Mouse (Mus musculus): ENCODE results near the gene Dact1.

Gene Dact1

DNA sequence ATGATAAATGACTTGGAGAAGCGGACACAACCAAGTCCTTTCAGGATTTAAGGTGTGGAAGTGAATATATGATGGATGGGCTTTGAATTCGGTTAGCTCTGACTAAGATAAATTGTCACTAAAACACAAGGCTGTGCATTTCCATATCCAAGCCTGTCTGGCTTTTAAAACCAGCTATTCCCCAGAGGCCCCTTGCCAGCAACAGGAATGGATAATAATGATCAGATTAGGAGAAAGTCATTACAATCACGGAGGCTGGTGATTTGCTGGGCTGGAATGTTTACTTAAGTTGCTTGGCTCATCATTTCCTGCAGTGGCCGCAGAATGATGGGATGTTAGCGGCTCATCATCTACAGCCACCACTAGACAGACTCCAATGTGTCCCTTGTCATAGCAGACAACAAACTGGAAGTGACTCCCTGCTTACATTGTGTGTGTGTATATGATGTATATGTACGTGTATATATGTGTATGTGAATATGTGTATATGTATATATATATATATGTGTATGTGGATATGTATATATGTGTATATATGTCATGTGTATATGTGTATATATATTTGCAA is 28.3 kb downstream of the Dact1 start:
- no peak for DNase-seq (ENCODE audit: low spot score)

DNA sequence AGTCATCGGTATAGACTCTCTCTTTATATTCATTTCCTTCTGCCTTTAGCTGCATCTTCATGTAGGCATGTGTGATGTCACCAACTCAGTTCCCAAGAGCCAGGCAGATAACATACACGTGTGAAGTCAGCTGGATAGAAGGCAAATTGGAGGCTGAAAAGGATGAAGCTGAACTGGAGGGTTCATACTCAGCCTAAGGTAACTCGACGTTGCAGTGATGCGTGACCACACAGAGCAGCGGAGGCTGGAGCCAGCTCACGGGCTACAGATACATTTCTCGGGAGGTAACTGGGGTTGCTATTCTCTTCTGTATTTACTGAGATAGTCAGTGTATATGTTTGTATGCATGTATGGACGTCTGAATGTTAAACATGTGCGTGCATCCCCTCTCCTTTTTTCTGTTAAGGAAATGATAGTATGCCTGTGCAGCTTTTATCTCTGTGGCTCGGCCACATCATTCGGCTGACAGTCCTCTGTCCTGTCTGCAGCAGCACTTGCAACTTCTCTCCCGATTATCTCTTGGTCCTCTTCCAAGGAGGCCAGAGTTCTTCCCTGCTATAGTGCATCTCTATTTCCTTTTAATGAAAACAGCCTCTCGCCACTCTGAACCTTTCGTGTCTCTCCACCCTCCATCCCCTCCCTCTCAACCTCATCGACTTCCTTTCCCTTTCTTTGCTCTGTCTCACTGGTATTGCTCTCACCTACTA is 29.6 kb downstream of the Dact1 start:
- no peak for DNase-seq (ENCODE audit: low spot score)

DNA sequence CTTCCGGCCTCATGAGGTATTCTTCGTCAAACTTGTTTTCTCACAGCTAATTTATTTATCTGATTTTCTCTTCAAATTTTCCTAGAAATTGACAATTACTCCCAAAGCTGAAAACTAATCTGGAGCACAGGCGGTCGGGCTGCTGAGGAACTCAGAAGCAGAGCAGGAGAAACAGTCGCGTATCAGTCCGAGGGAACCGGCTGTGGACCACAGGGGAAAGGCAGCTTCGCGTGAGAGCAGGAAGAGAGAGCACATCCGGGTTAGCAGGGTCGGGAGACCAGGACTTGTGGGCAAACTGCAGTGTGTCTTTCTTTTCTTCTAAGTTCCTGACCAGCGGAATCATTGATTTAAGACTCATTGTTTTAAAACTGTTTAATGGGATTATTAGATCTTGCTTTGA is 32.7 kb downstream of the Dact1 start:
- DNase-seq (ENCODE audit: low spot score): peak; percentile 17

DNA sequence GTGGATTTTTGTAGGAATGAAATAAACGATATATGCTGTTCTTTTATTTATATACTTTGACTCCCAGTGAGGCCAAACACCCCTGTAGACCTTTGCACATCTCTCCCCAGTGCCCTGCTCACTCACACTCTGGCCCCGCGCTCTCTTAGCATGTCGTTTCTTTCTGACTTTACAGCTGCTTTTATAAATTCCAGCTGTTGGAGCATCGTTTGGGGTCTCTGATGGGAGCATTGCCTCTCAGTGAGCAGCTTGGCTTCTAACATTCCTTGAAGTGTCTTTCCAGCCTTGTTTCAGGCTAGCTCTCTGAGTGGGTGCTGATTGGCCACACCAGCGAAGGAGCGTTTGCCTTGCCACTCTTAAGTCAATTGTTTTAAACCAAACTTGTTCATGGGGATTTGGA is 35.8 kb downstream of the Dact1 start:
- no peak for DNase-seq (ENCODE audit: low spot score)

DNA sequence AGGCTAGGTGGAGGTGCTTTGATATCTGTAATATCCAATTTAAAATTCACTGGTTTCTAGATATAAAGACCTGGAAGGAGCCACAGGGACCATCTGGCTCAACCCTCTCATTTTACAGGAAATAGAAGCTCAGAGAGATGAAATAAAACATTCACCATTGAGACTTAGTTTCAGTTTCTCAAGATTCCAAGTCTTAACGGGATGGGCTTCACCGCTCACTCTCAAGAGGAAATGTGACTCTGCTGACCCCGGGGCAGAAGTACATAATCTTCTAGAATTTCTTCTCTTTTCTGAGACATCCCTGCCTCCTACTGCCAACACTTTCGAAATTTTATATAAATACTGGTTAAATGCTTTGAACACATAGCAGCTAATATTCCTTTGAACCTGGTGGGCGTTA is 36.4 kb downstream of the Dact1 start:
- DNase-seq (ENCODE audit: low spot score): no peak

DNA sequence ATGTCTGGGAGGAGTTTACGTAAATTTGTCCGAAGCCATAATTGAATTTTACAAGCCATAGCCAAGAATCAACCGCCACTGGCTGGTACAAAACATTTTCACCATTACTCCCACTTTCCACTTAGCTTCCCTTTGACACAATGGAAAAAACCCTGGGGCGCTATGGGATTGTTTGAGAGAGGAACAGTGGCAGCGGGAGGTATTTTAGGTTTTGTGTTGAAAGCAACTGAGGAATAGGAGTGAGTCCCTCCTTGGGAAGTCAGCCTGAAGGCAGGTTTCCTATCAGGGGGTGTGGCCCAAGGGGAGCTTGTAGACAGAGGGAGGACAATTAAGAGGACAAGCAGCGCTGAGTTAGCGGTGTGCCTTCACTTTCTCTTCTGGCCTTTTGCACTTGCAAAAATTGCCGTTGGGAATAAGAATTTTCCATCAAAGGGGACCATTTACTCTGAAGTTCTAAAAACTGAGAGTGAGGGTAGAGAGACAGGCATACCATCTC is 38.8 kb downstream of the Dact1 start:
- no peak for DNase-seq (ENCODE audit: low spot score)

DNA sequence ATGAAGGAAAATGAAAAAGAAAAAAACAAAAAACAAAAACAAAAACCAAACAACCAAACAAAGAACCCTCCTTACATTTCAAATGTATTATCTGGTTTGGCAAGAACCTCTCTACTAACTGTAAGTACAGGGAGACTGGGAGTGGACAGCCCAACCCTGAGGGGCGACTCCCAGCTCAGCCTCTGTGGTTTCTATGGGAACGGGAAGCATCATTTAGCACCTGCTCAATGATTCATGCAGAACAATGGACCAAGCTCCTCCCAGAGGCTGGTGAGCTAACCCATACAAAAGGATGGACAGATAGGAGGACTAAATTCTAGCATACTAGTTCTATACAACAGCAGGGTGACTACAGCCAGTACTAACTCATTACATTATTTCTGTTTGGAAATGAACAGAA is 40.4 kb downstream of the Dact1 start:
- no peak for DNase-seq (ENCODE audit: low spot score)

DNA sequence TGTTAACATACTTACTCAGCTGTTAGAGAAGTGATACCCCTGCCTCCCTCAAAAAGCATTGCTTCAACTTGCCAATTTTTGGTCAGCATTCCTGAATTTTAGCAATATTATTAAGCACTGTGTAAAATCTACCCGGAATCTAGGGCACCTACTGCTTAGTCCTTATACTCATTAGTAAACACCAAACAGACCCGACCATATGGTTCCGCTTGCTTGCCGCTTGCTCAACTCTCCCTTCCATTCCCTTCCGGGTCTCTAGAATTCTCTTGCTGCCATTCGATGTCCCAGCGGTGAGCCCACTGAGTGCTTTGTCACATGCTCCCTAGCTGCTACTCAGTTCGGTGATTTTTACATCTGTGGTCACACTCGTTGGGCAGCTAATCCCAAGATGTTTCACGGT is 45.0 kb downstream of the Dact1 start:
- DNase-seq (ENCODE audit: low spot score): no peak

DNA sequence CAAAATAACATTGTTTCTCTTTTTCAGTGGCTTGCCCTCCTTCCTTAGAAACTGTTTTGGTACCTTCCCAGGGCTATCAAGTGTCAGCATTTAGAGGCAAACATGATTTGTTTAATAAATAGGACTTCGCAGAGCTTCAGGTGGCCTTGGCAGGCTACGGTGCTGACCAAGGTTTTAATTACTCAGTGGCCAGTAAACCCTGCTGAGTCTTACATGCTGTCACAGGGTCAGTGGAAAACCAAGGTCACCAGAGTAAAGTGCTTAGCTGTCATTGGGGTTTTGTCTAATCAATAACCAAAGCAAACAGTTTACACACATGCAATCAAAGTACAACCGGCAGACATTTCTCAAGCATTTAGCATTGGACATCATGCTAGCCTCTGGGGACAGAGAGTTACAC is 45.4 kb downstream of the Dact1 start:
- no peak for DNase-seq (ENCODE audit: low spot score)

DNA sequence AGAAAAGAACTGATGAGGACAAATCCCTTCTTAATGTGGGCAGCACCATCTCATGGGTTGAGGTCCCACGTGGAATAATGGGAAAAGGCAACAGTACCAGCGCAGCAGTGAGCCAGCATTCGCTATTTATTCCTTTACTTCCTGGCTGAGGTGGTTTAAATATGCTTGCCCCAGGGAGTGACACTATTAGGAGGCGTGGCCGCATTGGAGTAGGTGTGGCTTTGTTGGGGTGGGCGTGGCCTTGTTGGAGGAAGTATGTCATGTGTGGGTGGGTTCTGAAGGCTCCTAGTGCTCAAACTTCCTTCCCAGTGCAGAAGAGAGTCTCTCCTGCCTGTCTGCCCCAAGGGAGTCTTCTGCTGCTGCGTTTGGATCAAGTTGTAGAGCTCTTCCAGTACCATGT is 51.9 kb downstream of the Dact1 start:
- DNase-seq (ENCODE audit: low spot score): no peak

DNA sequence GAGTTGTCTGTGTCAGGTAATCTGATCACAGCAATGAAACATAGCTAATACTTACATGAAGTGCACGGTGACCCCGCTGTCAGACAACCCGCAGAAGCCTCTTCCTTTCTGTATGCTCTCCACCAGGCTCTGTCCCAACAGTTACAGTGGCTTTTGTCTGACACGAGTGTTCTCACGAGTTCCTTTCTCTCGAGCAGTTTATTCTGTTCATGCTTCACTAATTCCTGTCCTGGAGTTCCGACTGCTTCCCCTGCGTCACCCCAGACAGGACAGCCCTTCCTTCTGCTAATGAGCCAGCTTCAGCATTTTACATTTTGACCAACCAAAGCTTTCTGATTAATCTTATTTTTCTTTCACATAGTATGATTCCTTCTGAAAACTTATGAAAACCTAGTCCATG is 52.7 kb downstream of the Dact1 start:
- DNase-seq (ENCODE audit: low spot score): no peak

DNA sequence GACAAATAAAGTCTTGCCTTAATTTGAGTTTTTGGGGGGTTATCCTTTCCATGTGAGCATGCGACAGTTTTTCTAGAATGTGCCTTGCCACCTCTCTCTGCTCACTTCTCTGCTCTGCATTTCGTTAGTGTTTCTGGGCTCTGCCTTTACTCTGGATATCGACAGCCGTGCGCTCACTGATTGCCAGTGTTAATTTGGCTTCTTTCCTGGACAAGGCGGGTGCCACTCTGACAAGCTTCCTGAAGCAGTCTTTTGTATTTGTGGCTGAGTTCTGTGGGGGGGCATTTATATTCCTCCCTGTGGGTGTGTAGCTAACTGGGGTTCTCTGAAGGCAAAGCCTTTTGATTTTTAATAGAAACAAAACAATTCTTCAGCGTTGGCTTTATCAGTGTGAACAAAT is 54.4 kb downstream of the Dact1 start:
- no peak for DNase-seq (ENCODE audit: low spot score)

DNA sequence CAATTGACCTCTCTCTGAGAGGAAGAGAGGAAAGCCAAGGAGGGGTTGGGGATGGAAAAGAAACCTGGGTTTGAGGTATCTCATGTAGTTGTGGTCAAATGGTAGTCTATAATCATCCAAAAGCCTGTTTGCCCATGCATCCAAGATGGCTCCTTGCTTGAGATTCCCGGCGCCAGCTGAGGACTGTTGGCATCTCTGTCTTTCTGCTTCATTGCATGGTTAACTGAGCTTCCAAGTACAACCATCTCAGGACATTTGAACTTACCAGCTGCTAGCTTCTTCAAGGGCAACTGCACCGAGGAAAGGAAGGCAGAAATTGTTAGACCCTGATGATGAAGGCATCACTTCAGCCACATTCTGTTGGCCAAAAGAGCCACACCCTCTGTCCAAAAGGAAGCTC is 54.8 kb downstream of the Dact1 start:
- DNase-seq (ENCODE audit: low spot score): no peak

DNA sequence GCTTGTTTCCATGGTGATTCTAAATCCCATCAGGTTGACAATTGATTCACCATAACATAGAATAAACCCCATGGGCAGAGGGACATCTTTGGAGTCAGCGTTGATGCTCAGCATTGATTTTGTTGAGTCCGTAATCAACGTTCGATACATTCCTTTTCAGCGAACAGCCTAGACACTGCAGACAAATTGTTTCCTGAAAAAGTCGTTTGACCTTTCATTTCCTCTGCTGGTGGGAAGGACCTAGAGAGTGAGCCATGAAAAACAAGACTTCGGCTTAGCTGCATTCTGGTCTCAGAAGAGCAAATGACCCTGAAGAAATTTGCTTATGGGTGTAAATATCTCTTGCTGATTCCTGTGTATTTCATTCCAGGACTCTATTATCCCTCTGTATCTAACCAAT is 55.5 kb downstream of the Dact1 start:
- no peak for DNase-seq (ENCODE audit: low spot score)

DNA sequence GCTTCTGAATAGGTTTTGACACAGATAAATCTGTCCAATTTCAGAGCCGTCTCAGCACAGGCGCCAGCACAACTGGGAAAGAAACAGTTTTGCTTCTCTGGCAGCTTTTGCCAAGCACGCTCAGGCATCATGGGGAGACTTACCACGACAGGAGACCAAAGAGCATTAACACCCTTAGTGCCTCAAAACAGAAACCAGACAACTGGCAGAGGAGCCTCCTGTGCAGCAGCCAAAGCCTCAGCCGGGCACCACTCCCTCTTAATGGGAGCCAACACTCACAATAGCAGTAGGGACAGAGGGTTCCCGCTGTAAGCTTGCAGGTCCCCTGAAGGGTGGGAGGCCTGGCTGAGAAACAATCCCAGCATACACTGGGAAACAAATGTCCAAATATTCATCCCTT is 56.5 kb downstream of the Dact1 start:
- DNase-seq (ENCODE audit: low spot score): no peak

DNA sequence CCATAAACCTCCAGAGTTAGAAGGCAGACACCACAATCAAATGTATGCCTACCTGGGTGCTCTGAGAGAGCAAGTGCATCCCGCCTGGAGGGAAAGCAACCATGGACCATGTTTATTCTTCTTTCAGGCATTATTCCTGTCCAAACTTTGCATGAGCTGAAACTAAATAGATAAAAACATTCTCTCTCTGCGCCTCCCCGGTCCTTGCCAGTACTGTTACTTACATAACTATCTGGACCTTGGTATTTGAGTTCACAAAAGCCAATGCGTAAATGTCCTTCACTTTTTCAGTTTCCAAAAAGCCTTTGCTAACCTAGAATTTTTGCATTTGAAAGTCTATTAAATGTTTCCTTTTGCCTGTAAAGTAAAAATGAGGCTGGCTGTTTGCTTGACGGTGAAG is 58.9 kb downstream of the Dact1 start:
- no peak for DNase-seq (ENCODE audit: low spot score)

All from urinary bladder, postnatal 14 days (tissue).